Mouse (Mus musculus) heart, postnatal 0 days (tissue): ENCODE results near the gene Cntnap5a. TPM values are rescaled to one million over a fixed set of nuclear protein-coding genes. Genes with fewer than 3 reads are reported as not detected.
A peak's percentile ranks its signal among the peaks of the same experiment; 100 is the strongest.

Experiments
- ATAC-seq: fragments of 200-750 bp; cut with Nextera tagmentation; 2 replicates; pipeline ENCODE4 v1.8.0; 2017; ENCODE audit warnings: low read depth, moderate number of reproducible peaks, moderate library complexity; ENCODE audit not compliant: insufficient read depth
- DNase-seq: peaks from one replicate; pipeline ENCODE4 v3.0.0-alpha.2; 2016; ENCODE audit warnings: low spot score
- H3K27ac ChIP-seq: fragments of 300-500 bp; sonication (generic); 2 replicates; pipeline ENCODE4 v1.5.1; 2014; ENCODE audit warnings: low read depth, mild to moderate bottlenecking
- H3K27me3 ChIP-seq: fragments of 300-500 bp; sonication (generic); 2 replicates; pipeline ENCODE4 v1.6.1; 2014; ENCODE audit warnings: low read length, mixed read lengths; ENCODE audit not compliant: control insufficient read depth, insufficient read depth
- H3K36me3 ChIP-seq: fragments of 300-500 bp; sonication (generic); replicated peaks from 2 replicates; pipeline ENCODE4 v1.6.1; 2014; ENCODE audit warnings: low read length, mixed read lengths; ENCODE audit not compliant: control insufficient read depth, insufficient read depth
- H3K4me1 ChIP-seq: fragments of 300-500 bp; sonication (generic); 2 replicates; pipeline ENCODE4 v1.6.1; 2014; ENCODE audit warnings: antibody characterized with exemption; ENCODE audit not compliant: control insufficient read depth, insufficient read depth
- H3K4me2 ChIP-seq: fragments of 300-500 bp; sonication (generic); 2 replicates; pipeline ENCODE4 v1.6.1; 2014; ENCODE audit warnings: low read depth, mild to moderate bottlenecking, low read length, moderate library complexity
- H3K4me3 ChIP-seq: fragments of 300-500 bp; sonication (generic); 2 replicates; pipeline ENCODE4 v1.5.1; 2014; ENCODE audit warnings: low read depth, low read length
- H3K9ac ChIP-seq: fragments of 300-500 bp; sonication (generic); replicated peaks from 2 replicates; pipeline ENCODE4 v1.6.1; 2014; ENCODE audit warnings: low read depth, low read length, mixed read lengths
- H3K9me3 ChIP-seq: fragments of 300-500 bp; sonication (generic); replicated peaks from 2 replicates; pipeline ENCODE4 v1.6.1; 2016; ENCODE audit warnings: low read length; ENCODE audit not compliant: control insufficient read depth
- CTCF ChIP-seq: IDR thresholded peaks from 2 replicates; pipeline ENCODE4 v1.5.1; 2016; ENCODE audit warnings: antibody characterized with exemption, control low read depth, low read depth
- EP300 ChIP-seq: IDR thresholded peaks from 2 replicates; pipeline ENCODE4 v1.6.1; 2016; ENCODE audit warnings: antibody characterized with exemption, low read depth
- WGBS: fragments of 180-500 bp; shearing (Covaris S2); extraction: QIAGEN DNeasy Blood & Tissue Kit; methylation state at CpG from one replicate; pipeline ENCODE4 v1.1.7; 2014; 5-methylcytosine and 5-hydroxymethylcytosine counted together
- polyA plus RNA-seq: library from polyadenylated mRNA; unstranded; fragments of >200 nt; fragmentation: Nextera tagmentation; extraction: Ambion mirVana; gene quantifications from 2 replicates; pipeline ENCODE4 v1.2.1, GENCODE M21; 2015
- total RNA-seq: library from RNA; depleted of rRNA; stranded (reverse); fragments of >200 nt; gene quantifications from 2 replicates; pipeline ENCODE4 v1.2.3, GENCODE M21; 2014; ENCODE audit warnings: low replicate concordance

The Cntnap5a gene
- total and polyA plus RNA-seq, 2 experiments from 2014 or later = not detected

- no peak for TF ChIP-seq EP300
- no peak for TF ChIP-seq CTCF
- no peak for ATAC-seq
- Histone ChIP-seq H3K36me3 (no peaks in the 10 kb centered on the region), H3K4me2 (no peak overlapping the region), H3K9ac (no peak overlapping the region), H3K27ac (no peak overlapping the region), H3K4me3 (no peak overlapping the region), H3K9me3 (no peaks in the 10 kb centered on the region), H3K27me3 (no peaks in the 10 kb centered on the region), H3K4me1 (no peaks in the 10 kb centered on the region)
- DNase-seq = no peak
- 59% methylated on average over 1 of the region's 1 CpGs for WGBS
Observed at GRCm38 (mm10) chr1:116409836-116410235, 725.3 kb downstream of the Cntnap5a start.

GRCm38 (mm10) chr1:116428396-116428795 lies 743.8 kb downstream of the Cntnap5a start:
- Histone ChIP-seq H3K4me1 (no peaks in the 10 kb centered on the region), H3K27me3 (no peaks in the 10 kb centered on the region), H3K4me2 (no peak overlapping the region), H3K36me3 (no peaks in the 10 kb centered on the region), H3K9me3 (no peaks in the 10 kb centered on the region), H3K27ac (no peak overlapping the region), H3K9ac (no peak overlapping the region), H3K4me3 (no peak overlapping the region)
- ATAC-seq (no peak), DNase-seq (no peak)
- TF ChIP-seq EP300 (no peak), CTCF (no peak)
- 71% methylated on average over 2 of the region's 2 CpGs for WGBS

- TF ChIP-seq EP300 (no peak), CTCF (no peak)
- 62% methylated on average over 4 of the region's 4 CpGs for WGBS
Observed at GRCm38 (mm10) chr1:116455115-116455717, 770.7 kb downstream of the Cntnap5a start.

GRCm38 (mm10) chr1:116477703-116478102 lies 793.1 kb downstream of the Cntnap5a start:
- Histone ChIP-seq H3K27ac (no peak overlapping the region), H3K4me1 (no peaks in the 10 kb centered on the region), H3K27me3 (no peaks in the 10 kb centered on the region), H3K9ac (no peak overlapping the region), H3K9me3 (no peaks in the 10 kb centered on the region), H3K4me2 (no peak overlapping the region), H3K4me3 (no peak overlapping the region), H3K36me3 (no peaks in the 10 kb centered on the region)
- ATAC-seq (no peak), DNase-seq (no peak)
- no peak for TF ChIP-seq EP300
- peak; percentile 63 for TF ChIP-seq CTCF
- 21% methylated on average over 2 of the region's 2 CpGs for WGBS

More at GRCm38 (mm10) chr1:116455115-116455717, 770.7 kb downstream of the Cntnap5a start:
- Histone ChIP-seq H3K36me3 (no peaks in the 10 kb centered on the region), H3K27me3 (no peaks in the 10 kb centered on the region), H3K4me2 (no peak overlapping the region), H3K9me3 (0 out of 2 replicates have a peak, but pooled peaks cover 3% of the 10 kb centered on the region), H3K4me1 (no peaks in the 10 kb centered on the region), H3K27ac (no peak overlapping the region), H3K9ac (no peak overlapping the region), H3K4me3 (no peak overlapping the region)
- DNase-seq (no peak), ATAC-seq (no peak)

- Histone ChIP-seq H3K9ac (no peak overlapping the region), H3K4me1 (no peaks in the 10 kb centered on the region), H3K4me3 (no peak overlapping the region), H3K27ac (no peak overlapping the region), H3K4me2 (no peak overlapping the region), H3K27me3 (no peaks in the 10 kb centered on the region), H3K36me3 (no peaks in the 10 kb centered on the region), H3K9me3 (no peaks in the 10 kb centered on the region)
- 63% methylated on average over 1 of the region's 1 CpGs for WGBS
- ATAC-seq = 0 out of 2 replicates have a peak, but pooled peaks have one; percentile 20
- peak; percentile 15 for DNase-seq
- TF ChIP-seq EP300 (no peak), CTCF (no peak)
Observed at GRCm38 (mm10) chr1:116488780-116489569, 804.4 kb downstream of the Cntnap5a start.
